Mouse (Mus musculus) spleen, postnatal 36 days (tissue): ENCODE results near the gene Olfr111.
"Not testable (repeated sequence)": the region's sequence is repeated elsewhere in the genome, so short reads cannot be mapped to it uniquely, and the experiment has no call there.

ENCODE experiments used
- DNase-seq, 2 experiments: peaks; one replicate each; pipeline ENCODE4 v3.0.0; 2022; ENCODE audit warnings: low spot score in 2 of 2, mixed read lengths in 1 of 2

The Olfr111 gene

GRCm38 (mm10) chr17:37507730-37508129, at the start of gene Olfr111:
TSS of gene Olfr111 (plus strand) at chr17:37508030.
- no peak for DNase-seq

- DNase-seq = no peak
Observed at GRCm38 (mm10) chr17:37458616-37459015, 49.2 kb upstream of the Olfr111 start, which contains the start of gene Olfr109. TSS of gene Olfr109 (plus strand) at chr17:37458916.

- DNase-seq = no peak
Observed at GRCm38 (mm10) chr17:37483452-37483851, 24.4 kb upstream of the Olfr111 start, which contains the start of gene H2-M2. TSS of gene H2-M2 (minus strand) at chr17:37483552.

GRCm38 (mm10) chr17:37491930-37492518, 15.8 kb upstream of the Olfr111 start, which contains the start of gene Olfr110:
TSS of gene Olfr110 (plus strand) at chr17:37492468.
- DNase-seq = peak; percentile 2 to 8

DNA sequence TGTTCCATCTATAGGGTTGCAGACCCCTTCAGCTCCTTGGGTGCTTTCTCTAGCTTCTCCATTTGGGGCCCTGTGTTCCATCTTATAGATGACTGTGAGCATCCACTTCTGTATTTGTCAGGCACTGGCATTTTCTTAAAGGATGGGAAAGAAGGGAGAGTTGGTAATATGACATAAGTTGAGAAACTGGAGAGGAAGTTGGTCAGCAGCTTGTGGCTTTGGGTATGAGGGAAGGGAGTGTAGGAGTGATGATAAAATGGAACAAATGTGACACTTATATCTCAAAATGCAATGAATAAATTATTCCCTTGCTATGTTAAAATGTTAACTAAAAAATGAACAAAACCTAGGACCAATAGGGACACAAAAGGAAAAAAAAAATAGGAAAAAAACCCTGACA, 16.8 kb downstream of the Olfr111 start:
- DNase-seq = not testable (repeated sequence)

- DNase-seq = not testable (repeated sequence)
Observed at GRCm38 (mm10) chr17:37525427-37525826, 17.6 kb downstream of the Olfr111 start.

DNA sequence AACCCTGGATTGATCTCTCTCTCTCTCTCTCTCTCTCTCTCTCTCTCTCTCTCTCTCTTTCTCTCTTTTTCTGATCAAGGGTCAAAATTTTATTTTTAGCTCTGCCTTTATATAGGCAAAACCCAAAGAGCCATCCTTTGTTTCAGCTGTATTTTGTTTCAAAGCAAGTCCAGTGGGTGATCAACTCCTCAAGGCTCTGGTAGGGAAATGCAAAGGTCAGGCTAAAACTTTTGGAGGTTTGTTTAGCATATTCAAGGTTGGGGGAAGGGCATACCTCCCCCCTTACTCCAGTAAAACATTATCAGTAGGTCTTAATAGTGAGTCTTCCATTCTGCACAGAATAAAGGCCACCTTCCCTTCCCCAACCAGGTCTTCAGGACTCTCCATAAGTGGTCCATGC, 27.3 kb downstream of the Olfr111 start:
- no peak for DNase-seq

DNA sequence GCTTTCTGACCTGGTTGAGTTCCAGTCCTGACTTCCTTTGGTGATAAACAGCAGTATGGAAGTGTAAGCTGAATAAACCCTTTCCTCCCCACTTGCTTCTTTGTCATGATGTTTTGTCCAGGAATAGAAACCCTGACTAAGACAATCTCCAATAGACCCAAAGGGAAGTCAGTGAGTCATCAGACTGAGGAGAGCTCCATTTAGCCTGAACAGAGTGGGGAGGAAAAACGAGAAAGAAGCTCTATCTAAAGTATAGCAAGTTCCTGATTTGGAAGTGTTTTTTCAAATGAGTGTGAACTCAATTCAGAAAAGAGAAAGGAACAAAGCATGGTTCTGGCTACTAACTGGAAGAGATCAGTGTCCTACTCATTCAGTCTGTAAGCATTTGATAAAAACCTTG, 30.6 kb downstream of the Olfr111 start:
- DNase-seq = not testable (repeated sequence)

GRCm38 (mm10) chr17:37541454-37542119, 33.8 kb downstream of the Olfr111 start:
- DNase-seq = no peak

- DNase-seq = no peak
Observed at GRCm38 (mm10) chr17:37543800-37544435, 36.1 kb downstream of the Olfr111 start.

GRCm38 (mm10) chr17:37558913-37559615, 51.2 kb downstream of the Olfr111 start:
- no peak for DNase-seq

GRCm38 (mm10) chr17:37569351-37569750, 61.5 kb downstream of the Olfr111 start, which contains the start of gene Olfr112:
TSS of gene Olfr112 (minus strand) at chr17:37569451.
- DNase-seq = no peak

DNA sequence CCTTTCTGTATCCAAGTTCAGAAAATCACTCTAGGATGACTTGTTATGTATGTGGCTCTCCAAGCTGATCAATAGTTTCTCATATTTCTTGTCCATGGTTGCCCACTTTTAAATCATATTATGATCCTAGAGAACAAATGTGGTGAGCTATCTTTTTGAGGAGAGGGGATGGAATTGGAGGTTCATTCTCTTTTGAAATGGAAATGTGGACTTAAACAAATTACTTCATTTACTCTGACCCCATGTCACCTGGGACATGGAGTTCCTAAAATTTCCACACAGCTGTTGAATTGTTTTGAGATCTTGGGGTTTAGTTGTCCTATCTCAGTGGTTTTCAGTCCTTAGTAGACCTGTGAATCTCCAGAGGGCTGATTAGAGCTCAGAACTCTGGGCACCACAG, 69.7 kb downstream of the Olfr111 start, which contains the start of gene Olfr113:
Olfr113 (minus strand) TSS at position 101 of the 400 bp plus-strand sequence.
- no peak for DNase-seq
